Mouse (Mus musculus) thymus, adult 2 months (tissue): ENCODE results near the gene Zfp687.
A peak's percentile ranks its signal among the peaks of the same experiment; 100 is the strongest.

ENCODE experiments used
- CTCF ChIP-seq: fragments of 200-500 bp; IDR thresholded peaks from 2 replicates; pipeline ENCODE4 v1.5.1; 2012; ENCODE audit warnings: mild to moderate bottlenecking, control low read depth, low read length, moderate library complexity, borderline replicate concordance; ENCODE audit not compliant: control insufficient read depth, poor library complexity, insufficient read depth; ENCODE audit errors: extremely low read depth
- POLR2A ChIP-seq: fragments of 200-500 bp; IDR thresholded peaks from 2 replicates; pipeline ENCODE4 v1.6.1; 2012; ENCODE audit warnings: mild to moderate bottlenecking, low read length, control low read depth, moderate library complexity; ENCODE audit not compliant: control insufficient read depth, poor library complexity, insufficient read depth; ENCODE audit errors: extremely low read depth

- TF ChIP-seq POLR2A (no peak; the same call in 1 of the 2 replicates), CTCF (peak; percentile 58; the same call in 1 of the 2 replicates)
Observed at GRCm38 (mm10) chr3:94974528-94975422, 40.5 kb downstream of the Zfp687 start, which contains the start of gene Pi4kb.
